Mouse (Mus musculus) effector memory CD4-positive, alpha-beta T cell, adult 5 months (primary cell): Measurements from ENCODE around the gene Tcf7. TPM values are rescaled to one million over a fixed set of nuclear protein-coding genes. Genes with fewer than 3 reads are reported as not detected.

ENCODE experiments used
- polyA plus RNA-seq: library from polyadenylated mRNA; unstranded; fragments of 100-300 nt; shearing (Covaris generic); gene quantifications from one replicate; pipeline ENCODE4 v1.2.1, GENCODE M21; 2017

The Tcf7 gene
- 1,456 TPM for polyA plus RNA-seq

DNA sequence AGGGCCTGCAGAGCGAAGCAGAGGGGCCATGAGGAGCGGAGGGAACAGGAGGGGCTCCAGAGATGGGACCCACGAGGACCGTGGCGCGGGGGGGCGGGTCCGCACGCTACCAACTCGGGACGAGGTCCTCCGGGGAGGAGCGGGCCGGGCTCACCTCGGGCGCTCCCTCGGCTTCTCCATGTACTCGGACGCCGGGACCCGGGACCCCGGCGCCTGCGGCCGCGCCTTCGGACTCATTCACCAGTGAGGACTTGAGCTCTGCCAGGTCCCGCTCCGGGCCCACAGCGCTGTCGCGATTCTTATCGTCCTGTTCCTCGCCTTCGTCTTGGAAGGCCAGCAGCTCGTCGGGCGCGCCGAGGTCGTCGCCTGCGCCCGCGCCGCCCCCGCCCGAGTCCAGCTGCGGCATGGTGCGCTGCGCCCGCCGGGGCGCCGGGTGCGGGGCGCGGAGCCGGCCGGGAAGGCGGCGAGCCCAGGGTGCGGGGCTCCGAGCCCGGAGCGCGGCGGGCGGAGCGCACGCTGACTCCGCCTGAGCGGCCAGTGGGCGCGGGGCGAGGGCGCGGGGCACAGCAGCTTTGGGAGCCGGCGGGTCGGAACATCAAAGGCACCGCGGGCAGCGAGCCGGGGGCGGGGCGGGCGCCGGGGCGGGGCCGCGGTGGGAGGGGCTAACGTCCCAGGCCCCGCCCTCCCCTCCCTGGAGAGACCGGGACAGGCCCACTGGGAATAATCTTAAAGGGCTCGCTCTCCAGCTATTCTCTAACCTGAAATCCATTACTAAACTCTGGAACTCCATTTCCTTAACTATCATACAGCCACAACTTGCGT is at the start of gene Tcf7:
Gene Tcf7 (minus strand): TSS at position 241 of the 822 bp plus-strand sequence.

DNA sequence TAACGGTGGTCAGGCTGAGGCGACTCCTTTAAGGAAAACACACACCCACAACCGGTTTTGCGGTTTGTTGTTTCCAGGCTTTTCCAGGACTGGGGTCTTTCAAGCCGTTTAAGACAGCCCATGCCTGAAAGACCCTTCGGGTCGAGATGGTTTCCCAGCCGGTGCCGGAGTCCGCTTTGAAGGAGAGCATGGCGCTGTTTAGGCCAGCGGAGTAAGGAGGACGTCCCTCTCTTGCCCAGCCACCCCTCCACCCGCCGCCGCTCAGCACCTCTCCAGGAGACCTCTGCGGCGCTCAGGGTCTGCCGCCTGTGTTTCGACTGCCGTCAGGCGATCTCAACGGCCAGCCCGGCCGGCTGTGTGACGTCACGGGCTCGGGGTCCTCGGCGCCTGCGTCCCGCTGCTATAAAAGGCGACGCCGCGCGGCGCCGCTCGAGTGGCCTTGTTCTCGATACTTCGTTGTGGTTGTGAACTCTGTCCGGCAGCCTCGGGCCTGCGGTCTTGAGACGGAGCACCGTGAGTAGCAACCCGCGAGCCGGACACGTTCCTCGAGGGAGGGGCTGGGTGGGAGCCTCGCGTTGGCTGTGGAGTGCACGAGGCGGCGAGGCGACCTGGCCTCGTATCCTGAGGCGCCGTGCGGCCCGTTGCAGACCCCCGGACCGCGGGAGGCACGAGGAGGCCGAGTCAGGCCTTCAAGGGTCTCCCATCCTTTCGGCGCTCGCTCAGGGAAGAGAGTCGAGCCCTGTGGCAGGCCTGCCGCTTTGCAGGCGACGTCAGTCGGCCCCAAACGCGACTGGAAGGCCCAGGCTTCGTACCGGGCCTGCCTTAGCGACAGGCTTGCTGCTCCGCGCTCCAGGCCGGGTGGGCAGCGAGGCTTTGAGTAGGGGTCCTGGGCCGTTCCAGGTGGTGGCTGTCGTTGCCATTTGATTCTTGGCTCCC is 50.9 kb downstream of the Tcf7 start, which contains the start of gene Skp1a:
Gene Skp1a (plus strand): TSS at position 390 of the 936 bp plus-strand sequence.

DNA sequence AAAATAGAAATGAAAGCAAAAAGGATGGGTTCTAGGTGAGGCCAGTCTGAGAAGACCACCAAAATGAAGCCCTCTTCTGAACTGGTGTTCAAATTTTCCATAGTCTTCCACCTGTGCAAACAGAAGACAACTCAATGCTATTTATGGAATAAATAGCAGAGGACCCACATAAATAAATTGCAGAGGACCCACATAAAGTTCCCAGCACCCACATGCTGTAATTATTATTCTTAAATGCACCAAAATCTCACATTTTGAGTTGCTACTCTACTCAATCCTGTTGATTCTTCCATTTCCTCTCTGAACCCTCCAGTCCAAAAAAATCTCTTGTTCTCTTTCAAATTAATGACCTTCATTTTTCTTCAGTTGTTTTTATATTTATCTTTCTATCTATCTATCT is 68.9 kb downstream of the Tcf7 start, which contains the start of gene Olfr1371:
Gene Olfr1371 (minus strand): TSS at position 101 of the 400 bp plus-strand sequence.

Other genes with a start within 250 kb of the Tcf7 start
- 150 TPM for gene Ppp2ca, start 184.3 kb downstream of the Tcf7 start, polyA plus RNA-seq
- gene Olfr1373, start 137.5 kb downstream of the Tcf7 start, polyA plus RNA-seq: not detected
- not detected for gene Olfr1371, start 69.0 kb downstream of the Tcf7 start, polyA plus RNA-seq
- 259 TPM for gene Skp1a, start 51.0 kb downstream of the Tcf7 start, polyA plus RNA-seq
- gene Vdac1, start 77.8 kb upstream of the Tcf7 start, polyA plus RNA-seq: 67.8 TPM
- gene 9530068E07Rik, start 113.4 kb upstream of the Tcf7 start, polyA plus RNA-seq: 101 TPM